Mouse (Mus musculus) forebrain, embryonic 14.5 days (tissue): ENCODE measurements around the gene Naa80. TPM values are rescaled to one million over a fixed set of nuclear protein-coding genes. Genes with fewer than 3 reads are reported as not detected.

Source experiments
- ATAC-seq: fragments of 200-750 bp; cut with Nextera tagmentation; 2 replicates; pipeline ENCODE4 v1.8.0; 2017; ENCODE audit warnings: mild to moderate bottlenecking, moderate library complexity
- DNase-seq: peaks from one replicate; pipeline ENCODE4 v3.0.0-alpha.2; 2015; ENCODE audit warnings: low spot score
- H3K27ac ChIP-seq: fragments of 300-500 bp; sonication (generic); 2 replicates; pipeline ENCODE4 v1.5.1; 2014; ENCODE audit warnings: low read depth, mild to moderate bottlenecking, control low read depth, low read length, moderate library complexity
- H3K27me3 ChIP-seq: fragments of 300-500 bp; sonication (generic); replicated peaks from 2 replicates; pipeline ENCODE4 v1.6.1; 2014; ENCODE audit warnings: low read length, control low read depth, mixed read lengths; ENCODE audit not compliant: control insufficient read depth, insufficient read depth
- H3K36me3 ChIP-seq: fragments of 300-500 bp; sonication (generic); 2 replicates; pipeline ENCODE4 v1.6.1; 2014; ENCODE audit warnings: low read length, control low read depth; ENCODE audit not compliant: control insufficient read depth, insufficient read depth
- H3K4me1 ChIP-seq: fragments of 300-500 bp; sonication (generic); 2 replicates; pipeline ENCODE4 v1.6.1; 2014; ENCODE audit warnings: antibody characterized with exemption, low read length, control low read depth; ENCODE audit not compliant: control insufficient read depth, insufficient read depth
- H3K4me2 ChIP-seq: fragments of 300-500 bp; sonication (generic); 2 replicates; pipeline ENCODE4 v1.6.1; 2014; ENCODE audit warnings: mild to moderate bottlenecking, control low read depth, low read length
- H3K4me3 ChIP-seq: fragments of 300-500 bp; sonication (generic); 2 replicates; pipeline ENCODE4 v1.5.1; 2014; ENCODE audit warnings: low read depth, low read length, control low read depth
- H3K9ac ChIP-seq: fragments of 300-500 bp; sonication (generic); 2 replicates; pipeline ENCODE4 v1.6.1; 2014; ENCODE audit warnings: mild to moderate bottlenecking, low read length, control low read depth, moderate library complexity
- H3K9me3 ChIP-seq: fragments of 300-500 bp; sonication (generic); replicated peaks from 2 replicates; pipeline ENCODE4 v1.6.1; 2016; ENCODE audit warnings: low read length, control low read depth, mixed read lengths; ENCODE audit not compliant: control insufficient read depth
- WGBS: fragments of 180-500 bp; shearing (Covaris S2); extraction: QIAGEN DNeasy Blood & Tissue Kit; methylation state at CpG from one replicate; pipeline ENCODE4 v1.1.7; 2014; 5-methylcytosine and 5-hydroxymethylcytosine counted together
- polyA plus RNA-seq: library from polyadenylated mRNA; unstranded; fragments of >200 nt; fragmentation: Nextera tagmentation; extraction: Ambion mirVana; gene quantifications from 2 replicates; pipeline ENCODE4 v1.2.1, GENCODE M21; 2014

Gene Naa80
- polyA plus RNA-seq, 1 experiment from 2014 or later, result 18.7 TPM

DNA sequence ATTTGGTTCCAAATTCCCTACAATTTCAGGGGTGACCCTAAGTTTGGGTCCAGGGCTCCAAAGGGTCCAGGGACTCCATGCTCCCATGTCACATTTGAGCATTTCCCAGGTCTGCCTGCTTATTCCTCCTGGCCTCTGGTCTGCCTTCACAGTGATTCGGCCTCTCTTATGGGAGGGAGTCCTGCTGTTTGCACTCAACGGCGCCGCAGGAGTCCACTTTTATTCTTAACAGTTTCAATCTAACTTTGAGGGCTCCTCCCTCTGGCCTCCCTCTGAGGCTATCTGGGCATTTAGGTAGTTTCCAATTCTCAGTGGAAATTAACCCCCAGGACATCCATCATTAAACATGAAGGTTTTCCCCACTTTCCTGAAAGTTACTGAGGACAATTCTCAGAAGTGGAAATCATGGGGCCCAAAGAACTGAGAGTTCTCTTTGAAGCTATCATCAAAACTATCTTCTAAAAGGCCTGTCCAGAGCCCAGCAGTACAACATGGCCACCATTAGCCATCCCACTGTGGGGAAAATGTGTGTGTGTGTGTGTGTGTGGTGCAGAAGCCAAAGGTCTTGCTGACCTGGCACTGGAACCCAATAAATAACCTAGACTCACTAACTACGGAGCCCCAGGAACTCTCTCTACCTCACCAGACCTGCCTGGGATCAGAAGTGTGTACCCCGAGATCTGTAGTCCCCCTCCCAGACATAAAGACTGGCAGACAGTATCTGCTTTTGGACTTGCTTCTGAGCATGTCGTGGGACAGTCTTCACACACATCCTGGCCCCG lies 15.8 kb downstream of the Naa80 start:
- no peak overlapping the region for H3K4me3 ChIP-seq
- no peaks in the 10 kb centered on the region for H3K9me3 ChIP-seq
- H3K27me3 ChIP-seq, result no peaks in the 10 kb centered on the region
- no peak overlapping the region for H3K9ac ChIP-seq
- ATAC-seq, result no peak
- no peak for DNase-seq
- no peak overlapping the region for H3K27ac ChIP-seq
- H3K4me1 ChIP-seq, result no peaks in the 10 kb centered on the region
- H3K4me2 ChIP-seq, result no peak overlapping the region
- peaks cover 45% of the 10 kb centered on the region for H3K36me3 ChIP-seq
- WGBS, result 70% methylated on average over 8 of the region's 8 CpGs

- Histone ChIP-seq H3K27me3 (no peaks in the 10 kb centered on the region), H3K9me3 (no peaks in the 10 kb centered on the region), H3K36me3 (peaks cover 25% of the 10 kb centered on the region), H3K4me3 (no peak overlapping the region), H3K4me2 (no peak overlapping the region), H3K27ac (no peak overlapping the region), H3K9ac (no peak overlapping the region), H3K4me1 (no peaks in the 10 kb centered on the region)
- WGBS, result 89% methylated on average over 11 of the region's 11 CpGs
- ATAC-seq (no peak), DNase-seq (no peak)
Observed at GRCm38 (mm10) chr9:107596619-107597569, 18.2 kb downstream of the Naa80 start.

DNA sequence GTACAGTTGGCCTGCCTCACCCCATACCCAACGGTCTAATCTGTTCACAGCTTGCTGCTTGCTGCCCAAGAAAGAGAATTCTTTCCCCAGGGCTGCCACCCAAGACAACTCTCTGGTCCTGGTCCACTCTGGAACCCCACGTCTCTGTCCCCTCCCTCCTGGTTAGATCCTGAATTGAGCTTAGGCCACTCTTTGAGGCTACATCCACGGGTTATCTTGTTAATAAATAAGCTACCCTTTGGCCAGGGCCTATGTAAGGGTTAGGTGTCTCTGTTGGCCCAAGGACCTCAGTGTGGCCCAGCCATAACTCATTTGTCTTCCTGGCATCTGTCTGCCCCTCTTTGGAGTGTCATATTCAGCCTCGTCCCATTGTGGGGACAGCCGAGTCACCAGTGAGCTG lies 19.7 kb downstream of the Naa80 start:
- WGBS, result 88% methylated on average over 5 of the region's 5 CpGs
- no peak for ATAC-seq
- H3K4me2 ChIP-seq, result no peak overlapping the region

GRCm38 (mm10) chr9:107599433-107599832 lies 20.7 kb downstream of the Naa80 start:
- ATAC-seq (no peak), DNase-seq (no peak)
- 91% methylated on average over 9 of the region's 9 CpGs for WGBS
- Histone ChIP-seq H3K9ac (no peak overlapping the region), H3K27me3 (no peaks in the 10 kb centered on the region), H3K4me2 (no peak overlapping the region), H3K36me3 (peaks cover 3% of the 10 kb centered on the region; the same call in 1 of the 2 replicates), H3K9me3 (no peaks in the 10 kb centered on the region), H3K4me1 (no peaks in the 10 kb centered on the region), H3K4me3 (no peak overlapping the region), H3K27ac (no peak overlapping the region)

More for the DNA sequence above, 19.7 kb downstream of the Naa80 start:
- no peak for DNase-seq
- Histone ChIP-seq H3K36me3 (peaks cover 13% of the 10 kb centered on the region; the same call in 1 of the 2 replicates), H3K27ac (no peak overlapping the region), H3K27me3 (no peaks in the 10 kb centered on the region), H3K9ac (no peak overlapping the region), H3K4me1 (no peaks in the 10 kb centered on the region), H3K4me3 (no peak overlapping the region), H3K9me3 (no peaks in the 10 kb centered on the region)

DNA sequence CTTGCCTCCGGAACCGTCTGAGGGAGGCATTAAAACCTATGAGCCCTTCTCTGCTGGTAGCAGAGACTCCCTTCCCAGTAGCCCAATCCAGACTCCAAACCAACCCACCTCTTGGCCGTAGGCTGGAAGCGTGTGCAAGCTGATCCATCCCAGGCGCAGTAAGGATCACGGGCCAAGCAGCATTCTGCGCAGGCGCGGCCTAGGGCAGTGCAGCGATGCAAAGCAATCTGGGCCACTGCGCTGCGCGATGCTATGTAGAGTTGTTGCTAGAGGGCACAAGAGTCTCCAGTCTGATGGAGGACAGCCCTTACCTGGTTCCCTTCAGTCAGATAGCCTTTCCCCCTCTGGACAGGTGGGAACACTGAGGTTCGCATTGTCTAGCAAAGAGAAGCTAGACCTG lies 21.2 kb downstream of the Naa80 start:
- peaks cover 2% of the 10 kb centered on the region; the same call in 1 of the 2 replicates for H3K4me1 ChIP-seq
- H3K9ac ChIP-seq, result no peak overlapping the region
- 0 out of 2 replicates have a peak, but pooled peaks cover 3% of the 10 kb centered on the region for H3K36me3 ChIP-seq
- DNase-seq (peak; percentile 36), ATAC-seq (no peak)
- H3K4me2 ChIP-seq, result no peak overlapping the region
- WGBS, result 79% methylated on average over 14 of the region's 14 CpGs
- no peak overlapping the region for H3K4me3 ChIP-seq
- no peak overlapping the region for H3K27ac ChIP-seq
- H3K27me3 ChIP-seq, result no peaks in the 10 kb centered on the region
- H3K9me3 ChIP-seq, result no peaks in the 10 kb centered on the region

- H3K9ac ChIP-seq, result no peak overlapping the region
- no peaks in the 10 kb centered on the region for H3K36me3 ChIP-seq
- H3K4me1 ChIP-seq, result peaks cover 3% of the 10 kb centered on the region; the same call in 1 of the 2 replicates
- no peak overlapping the region for H3K4me2 ChIP-seq
- no peak overlapping the region for H3K4me3 ChIP-seq
- DNase-seq, result no peak
- WGBS, result 78% methylated on average over 12 of the region's 12 CpGs
- H3K9me3 ChIP-seq, result no peaks in the 10 kb centered on the region
- H3K27me3 ChIP-seq, result no peaks in the 10 kb centered on the region
- no peak overlapping the region for H3K27ac ChIP-seq
- ATAC-seq, result no peak
Observed at GRCm38 (mm10) chr9:107600745-107601144, 22.1 kb downstream of the Naa80 start.

GRCm38 (mm10) chr9:107601275-107601674 lies 22.6 kb downstream of the Naa80 start:
- Histone ChIP-seq H3K27me3 (no peaks in the 10 kb centered on the region), H3K9me3 (no peaks in the 10 kb centered on the region), H3K4me1 (peaks cover 3% of the 10 kb centered on the region; the same call in 1 of the 2 replicates), H3K36me3 (no peaks in the 10 kb centered on the region), H3K4me2 (no peak overlapping the region), H3K9ac (no peak overlapping the region), H3K27ac (no peak overlapping the region), H3K4me3 (no peak overlapping the region)
- DNase-seq (no peak), ATAC-seq (no peak)
- WGBS, result 87% methylated on average over 11 of the region's 11 CpGs

GRCm38 (mm10) chr9:107602068-107602648 lies 23.5 kb downstream of the Naa80 start:
- H3K9me3 ChIP-seq, result no peaks in the 10 kb centered on the region
- H3K9ac ChIP-seq, result 0 out of 2 replicates have a peak overlapping the region, but pooled peaks have one; percentile 3
- no peaks in the 10 kb centered on the region for H3K36me3 ChIP-seq
- peaks cover 3% of the 10 kb centered on the region; the same call in 1 of the 2 replicates for H3K4me1 ChIP-seq
- DNase-seq, result peak; percentile 93
- H3K27me3 ChIP-seq, result no peaks in the 10 kb centered on the region
- no peak overlapping the region for H3K4me2 ChIP-seq
- whole genome bisulfite sequencing, result 13% methylated on average over 10 of the region's 10 CpGs
- no peak overlapping the region for H3K4me3 ChIP-seq
- ATAC-seq, result peak; percentile 86
- no peak overlapping the region for H3K27ac ChIP-seq
